Mouse (Mus musculus) testis, adult 2 months (tissue): ENCODE results near the gene Gpatch4.

Source experiments
- CTCF ChIP-seq: fragments of 200-500 bp; IDR thresholded peaks from 2 replicates; pipeline ENCODE4 v1.5.1; 2012; ENCODE audit warnings: low read depth, mild to moderate bottlenecking, inconsistent platforms, low read length, moderate library complexity; ENCODE audit not compliant: control insufficient read depth, insufficient read depth, insufficient replicate concordance
- POLR2A ChIP-seq: fragments of 200-500 bp; IDR thresholded peaks from 2 replicates; pipeline ENCODE4 v1.6.1; 2012; ENCODE audit warnings: low read depth, mild to moderate bottlenecking, inconsistent platforms, low read length, moderate library complexity; ENCODE audit not compliant: control insufficient read depth

DNA sequence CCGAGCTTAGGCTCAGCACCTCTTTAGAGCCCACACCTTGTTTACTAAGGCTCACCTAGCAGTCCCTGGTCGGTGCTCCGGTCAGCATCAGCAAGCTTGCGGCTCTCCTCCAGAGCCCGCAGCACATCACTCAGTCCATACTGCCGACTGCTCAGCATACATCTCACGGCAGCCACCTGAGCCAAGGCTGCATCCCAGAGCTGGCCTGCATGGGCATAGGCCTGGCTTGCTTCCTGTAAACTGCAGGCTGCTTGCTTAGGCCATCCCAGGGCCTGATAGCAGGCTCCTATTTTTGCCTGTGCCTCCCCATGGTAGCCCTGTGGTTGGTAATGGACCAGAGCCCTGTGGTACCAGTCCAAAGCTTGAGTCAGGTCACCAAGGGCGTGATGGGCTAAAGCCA is 31.9 kb downstream of the Gpatch4 start:
- TF ChIP-seq CTCF (no peak), POLR2A (no peak)
